Mouse (Mus musculus): ENCODE data around the gene Ipo5.

The Ipo5 gene

GRCm38 (mm10) chr14:120910733-120911324 lies at the start of gene Ipo5:
Gene Ipo5, plus strand, starts transcription at chr14:120911224.
- DNase-seq = peak; percentile 98

GRCm38 (mm10) chr14:120863205-120863604 lies 47.8 kb upstream of the Ipo5 start:
- DNase-seq = no peak

- DNase-seq = no peak
These were observed 46.1 kb upstream of the Ipo5 start for GRCm38 (mm10) chr14:120864896-120865295.

GRCm38 (mm10) chr14:120866573-120866972 lies 44.5 kb upstream of the Ipo5 start:
- no peak for DNase-seq

- no peak for DNase-seq
These were observed 43.9 kb upstream of the Ipo5 start for GRCm38 (mm10) chr14:120867121-120867520.

- no peak for DNase-seq
These were observed 42.5 kb upstream of the Ipo5 start for GRCm38 (mm10) chr14:120868494-120868893.

- DNase-seq = no peak
These were observed 40.3 kb upstream of the Ipo5 start for GRCm38 (mm10) chr14:120870736-120871135.

GRCm38 (mm10) chr14:120874397-120874796 lies 36.6 kb upstream of the Ipo5 start:
- no peak for DNase-seq

- no peak for DNase-seq
These were observed 35.9 kb upstream of the Ipo5 start for GRCm38 (mm10) chr14:120875144-120875543.

GRCm38 (mm10) chr14:120875811-120876388 lies 35.1 kb upstream of the Ipo5 start:
- DNase-seq = no peak

- no peak for DNase-seq
These were observed 33.9 kb upstream of the Ipo5 start for GRCm38 (mm10) chr14:120877147-120877546.

- no peak for DNase-seq
These were observed 32.0 kb upstream of the Ipo5 start for GRCm38 (mm10) chr14:120879026-120879425.

- no peak for DNase-seq
These were observed 30.4 kb upstream of the Ipo5 start for GRCm38 (mm10) chr14:120880601-120881000.

GRCm38 (mm10) chr14:120881054-120881453 lies 30.0 kb upstream of the Ipo5 start:
- no peak for DNase-seq

GRCm38 (mm10) chr14:120888681-120889080 lies 22.3 kb upstream of the Ipo5 start:
- DNase-seq = no peak

GRCm38 (mm10) chr14:120892369-120892768 lies 18.7 kb upstream of the Ipo5 start:
- DNase-seq = no peak

- DNase-seq = no peak
These were observed 14.4 kb upstream of the Ipo5 start for GRCm38 (mm10) chr14:120896613-120897012.

GRCm38 (mm10) chr14:120898876-120899275 lies 12.1 kb upstream of the Ipo5 start:
- no peak for DNase-seq

- DNase-seq = no peak
These were observed 1.6 kb upstream of the Ipo5 start for GRCm38 (mm10) chr14:120909396-120909795.

GRCm38 (mm10) chr14:120910320-120910719 lies 704 bp upstream of the Ipo5 start:
- no peak for DNase-seq

- DNase-seq = peak; percentile 68
These were observed 421 bp downstream of the Ipo5 start for GRCm38 (mm10) chr14:120911388-120911901.

- DNase-seq = no peak
These were observed 1.2 kb downstream of the Ipo5 start for GRCm38 (mm10) chr14:120912090-120912710.

- DNase-seq = peak; percentile 43
These were observed 1.9 kb downstream of the Ipo5 start for GRCm38 (mm10) chr14:120912916-120913315.

- DNase-seq = no peak
These were observed 10.8 kb downstream of the Ipo5 start for GRCm38 (mm10) chr14:120921805-120922204.
